Mouse (Mus musculus) liver, adult 2 months (tissue): Measurements from ENCODE around the gene Rnf26.

Source experiments
- CTCF ChIP-seq: fragments of 200-500 bp; IDR thresholded peaks from 2 replicates; pipeline ENCODE4 v1.5.1; 2011; ENCODE audit warnings: low read depth, low read length, control low read depth
- POLR2A ChIP-seq: fragments of 200-500 bp; IDR thresholded peaks from 2 replicates; pipeline ENCODE4 v1.6.1; 2011; ENCODE audit warnings: low read length, control low read depth; ENCODE audit not compliant: insufficient read depth; ENCODE audit errors: extremely low read depth

- TF ChIP-seq CTCF (no peak), POLR2A (no peak)
Observed at GRCm38 (mm10) chr9:44077266-44077910, 35.9 kb downstream of the Rnf26 start.
